Mouse (Mus musculus) intestine, postnatal 0 days (tissue): ENCODE data around the gene Cd320. TPM values are rescaled to one million over a fixed set of nuclear protein-coding genes. Genes with fewer than 3 reads are reported as not detected.
"Not testable (repeated sequence)": the region's sequence is repeated elsewhere in the genome, so short reads cannot be mapped to it uniquely, and the experiment has no call there.

Experiments
- ATAC-seq: fragments of 200-750 bp; cut with Nextera tagmentation; 2 replicates; pipeline ENCODE4 v1.8.0; 2017; ENCODE audit warnings: mild to moderate bottlenecking, moderate TSS enrichment, moderate library complexity
- H3K27ac ChIP-seq: fragments of 300-500 bp; sonication (generic); 2 replicates; pipeline ENCODE4 v1.5.1; 2014; ENCODE audit warnings: mild to moderate bottlenecking, low read depth, low read length, moderate library complexity
- H3K27me3 ChIP-seq: fragments of 300-500 bp; sonication (generic); replicated peaks from 2 replicates; pipeline ENCODE4 v1.6.1; 2014; ENCODE audit warnings: low read length, mixed read lengths; ENCODE audit not compliant: control insufficient read depth, insufficient read depth
- H3K36me3 ChIP-seq: fragments of 300-500 bp; sonication (generic); 2 replicates; pipeline ENCODE4 v1.6.1; 2014; ENCODE audit warnings: mild to moderate bottlenecking, moderate library complexity; ENCODE audit not compliant: control insufficient read depth, insufficient read depth
- H3K4me1 ChIP-seq: fragments of 300-500 bp; sonication (generic); replicated peaks from 2 replicates; pipeline ENCODE4 v1.6.1; 2014; ENCODE audit warnings: antibody characterized with exemption, low read length, mixed read lengths; ENCODE audit not compliant: control insufficient read depth, insufficient read depth
- H3K4me2 ChIP-seq: fragments of 300-500 bp; sonication (generic); replicated peaks from 2 replicates; pipeline ENCODE4 v1.6.1; 2014; ENCODE audit warnings: low read depth, mild to moderate bottlenecking, moderate library complexity
- H3K4me3 ChIP-seq: fragments of 300-500 bp; sonication (generic); 2 replicates; pipeline ENCODE4 v1.5.1; 2014; ENCODE audit warnings: low read depth, low read length
- H3K9ac ChIP-seq: fragments of 300-500 bp; sonication (generic); 2 replicates; pipeline ENCODE4 v1.6.1; 2014; ENCODE audit warnings: mild to moderate bottlenecking, low read depth, low read length
- H3K9me3 ChIP-seq: fragments of 300-500 bp; sonication (generic); 2 replicates; pipeline ENCODE4 v1.6.1; 2016; ENCODE audit warnings: mixed run types; ENCODE audit not compliant: control insufficient read depth
- CTCF ChIP-seq: sonication (generic); IDR thresholded peaks from 2 replicates; pipeline ENCODE4 v1.5.1; 2016; ENCODE audit warnings: low read depth, mild to moderate bottlenecking, control low read depth, antibody characterized with exemption, moderate library complexity
- WGBS: fragments of 180-500 bp; shearing (Covaris S2); extraction: QIAGEN DNeasy Blood & Tissue Kit; methylation state at CpG from one replicate; pipeline ENCODE4 v1.1.7; 2014; 5-methylcytosine and 5-hydroxymethylcytosine counted together
- polyA plus RNA-seq: library from polyadenylated mRNA; unstranded; fragments of >200 nt; fragmentation: Nextera tagmentation; extraction: Ambion mirVana; gene quantifications from 2 replicates; pipeline ENCODE4 v1.2.1, GENCODE M21; 2015

Cd320 gene
- polyA plus RNA-seq, 1 experiment from 2014 or later: 16.8 TPM

DNA sequence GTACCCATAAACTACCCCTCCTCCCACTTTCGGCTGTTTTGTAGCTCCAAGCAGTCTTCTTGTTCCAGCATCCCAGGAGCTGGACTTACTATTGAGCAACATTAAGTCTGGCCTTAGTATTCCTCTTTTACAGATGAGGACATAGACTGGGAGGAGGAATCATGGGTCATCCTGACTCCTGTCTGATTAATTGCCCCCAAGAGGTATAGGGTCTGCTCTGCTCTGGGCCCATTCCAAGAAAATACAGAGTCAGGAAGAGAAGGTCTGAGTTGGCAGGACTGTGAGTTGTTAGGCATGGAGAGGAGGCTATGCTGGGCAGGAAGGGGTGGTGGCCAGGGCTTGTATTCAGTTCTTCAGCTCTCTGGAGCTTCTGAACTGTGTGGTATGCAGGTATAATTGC is 1.3 kb downstream of the Cd320 start:
- Histone ChIP-seq H3K4me1 (no peaks in the 10 kb centered on the region; the same call in 1 of the 2 replicates), H3K27me3 (no peaks in the 10 kb centered on the region), H3K4me2 (no peak overlapping the region), H3K36me3 (peaks cover 10% of the 10 kb centered on the region; the same call in 1 of the 2 replicates), H3K4me3 (no peak overlapping the region), H3K9ac (no peak overlapping the region), H3K27ac (no peak overlapping the region), H3K9me3 (no peaks in the 10 kb centered on the region)
- WGBS: 76% methylated on average over 1 of the region's 1 CpGs
- no peak for TF ChIP-seq CTCF
- no peak for ATAC-seq

DNA sequence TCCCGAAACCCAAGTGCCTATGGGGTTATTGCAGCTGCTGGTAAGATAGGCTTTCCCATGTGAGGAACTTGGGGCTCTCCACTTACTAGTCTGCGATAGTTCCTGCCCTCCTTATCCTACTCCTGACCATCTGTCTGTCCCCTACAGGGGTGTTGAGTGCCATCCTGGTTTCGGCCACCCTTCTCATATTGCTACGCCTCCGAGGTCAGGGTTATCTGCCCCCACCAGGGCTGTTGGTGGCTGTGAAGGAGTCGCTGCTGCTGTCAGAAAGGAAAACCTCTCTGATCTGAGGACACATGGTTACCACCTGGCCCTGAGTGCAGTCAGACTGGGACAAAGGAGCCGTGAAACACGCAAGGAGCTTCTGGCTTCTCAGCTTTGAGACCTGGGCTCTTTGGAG is 5.2 kb downstream of the Cd320 start:
- Histone ChIP-seq H3K4me1 (no peaks in the 10 kb centered on the region; the same call in 1 of the 2 replicates), H3K27ac (no peak overlapping the region), H3K9ac (no peak overlapping the region), H3K36me3 (peaks cover 15% of the 10 kb centered on the region; the same call in 1 of the 2 replicates), H3K4me3 (no peak overlapping the region), H3K9me3 (no peaks in the 10 kb centered on the region), H3K27me3 (no peaks in the 10 kb centered on the region), H3K4me2 (no peak overlapping the region)
- ATAC-seq: no peak
- WGBS: 90% methylated on average over 8 of the region's 8 CpGs
- no peak for TF ChIP-seq CTCF

DNA sequence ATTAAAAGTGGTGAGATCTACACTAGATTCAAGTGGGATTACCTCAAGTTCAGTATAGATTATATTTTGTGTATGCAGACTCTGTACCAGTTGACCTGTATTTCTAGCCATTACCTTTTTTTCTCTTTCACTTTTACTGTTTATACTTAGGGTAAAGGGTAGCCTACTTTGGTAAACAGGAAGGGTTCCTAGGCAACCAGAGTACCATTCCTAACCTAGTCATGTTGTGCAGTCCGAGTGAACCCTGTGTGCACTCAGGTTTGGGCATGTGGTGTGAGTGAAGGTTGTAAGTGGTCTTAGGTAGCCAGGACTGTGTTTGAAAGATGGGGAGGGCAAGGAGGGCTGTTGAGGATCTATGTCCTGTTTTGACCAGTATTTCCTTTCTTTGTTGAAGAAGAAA is 8.4 kb downstream of the Cd320 start:
- no peaks in the 10 kb centered on the region for H3K4me1 ChIP-seq
- no peak overlapping the region for H3K27ac ChIP-seq
- H3K4me2 ChIP-seq: no peak overlapping the region
- no peak for TF ChIP-seq CTCF
- H3K27me3 ChIP-seq: no peaks in the 10 kb centered on the region
- H3K9me3 ChIP-seq: no peaks in the 10 kb centered on the region
- H3K9ac ChIP-seq: no peak overlapping the region
- no peak for ATAC-seq
- 36% methylated on average over 1 of the region's 1 CpGs for WGBS
- H3K36me3 ChIP-seq: peaks cover 15% of the 10 kb centered on the region; the same call in 1 of the 2 replicates
- no peak overlapping the region for H3K4me3 ChIP-seq

DNA sequence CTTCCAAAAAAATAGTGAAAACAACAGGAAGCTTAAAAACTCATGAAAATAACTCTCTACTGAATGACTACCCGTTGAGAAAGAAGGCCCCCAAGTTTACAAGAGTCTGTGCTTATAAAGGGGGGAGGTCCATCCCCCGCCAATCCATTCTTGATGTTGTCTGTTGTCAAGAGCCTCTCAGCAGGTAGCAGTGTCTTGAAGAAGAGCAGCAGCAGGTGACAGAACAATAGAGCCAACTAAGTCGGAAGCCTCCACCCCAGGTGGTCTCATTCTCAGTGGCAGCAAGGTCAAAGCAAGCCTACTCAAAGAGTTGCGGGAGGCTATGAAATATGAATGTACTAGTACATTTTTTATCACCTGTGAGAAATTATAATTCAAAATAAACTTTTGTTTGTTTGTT is 14.9 kb downstream of the Cd320 start:
- Histone ChIP-seq H3K27me3 (no peaks in the 10 kb centered on the region), H3K9ac (no peak overlapping the region), H3K36me3 (no peaks in the 10 kb centered on the region), H3K4me2 (no peak overlapping the region), H3K4me3 (no peak overlapping the region), H3K4me1 (no peaks in the 10 kb centered on the region), H3K27ac (no peak overlapping the region), H3K9me3 (no peaks in the 10 kb centered on the region)
- ATAC-seq: no peak
- WGBS: 84% methylated on average over 4 of the region's 4 CpGs
- no peak for TF ChIP-seq CTCF

DNA sequence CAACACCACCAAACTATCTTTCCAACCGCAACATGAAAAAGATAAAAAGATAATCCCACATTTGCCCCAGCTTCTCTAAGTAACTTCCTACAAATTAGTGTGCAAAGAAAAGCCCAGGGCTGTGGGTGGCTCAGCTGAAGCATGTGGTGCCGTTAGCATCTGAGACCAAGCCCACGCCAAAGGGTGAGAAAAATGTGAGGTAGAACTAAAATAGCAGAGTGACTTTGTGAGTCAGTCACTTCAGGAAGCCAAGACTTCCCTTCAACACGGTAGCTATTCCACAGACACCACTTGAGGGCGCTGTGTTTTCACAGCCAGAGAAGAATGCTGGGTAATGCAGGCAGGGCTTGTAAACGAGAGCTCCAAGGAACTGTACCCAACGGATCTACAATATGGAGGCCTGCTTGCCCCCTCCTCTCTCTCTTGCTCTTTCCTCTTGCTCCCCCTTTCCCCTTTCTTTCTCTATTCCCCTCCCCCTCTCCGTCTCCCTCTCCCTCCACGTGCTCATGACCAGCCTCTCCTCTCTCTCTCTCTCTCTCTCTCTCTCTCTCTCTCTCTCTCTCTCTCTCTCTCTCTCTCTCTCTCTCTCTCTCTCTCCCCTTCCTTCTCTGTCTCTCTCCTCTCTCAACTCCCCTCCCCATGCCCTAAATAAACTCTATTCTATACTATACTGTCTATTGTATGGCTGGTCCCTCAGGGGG is 22.6 kb downstream of the Cd320 start:
- ATAC-seq: no peak
- TF ChIP-seq CTCF: peak; percentile 75
- Histone ChIP-seq H3K9ac (no peak overlapping the region), H3K4me1 (no peaks in the 10 kb centered on the region), H3K4me2 (0 out of 2 replicates have a peak overlapping the region, but pooled peaks have one; percentile 38), H3K9me3 (no peaks in the 10 kb centered on the region), H3K27me3 (no peaks in the 10 kb centered on the region), H3K27ac (no peak overlapping the region), H3K4me3 (no peak overlapping the region), H3K36me3 (no peaks in the 10 kb centered on the region)
- WGBS: 26% methylated on average over 9 of the region's 9 CpGs

DNA sequence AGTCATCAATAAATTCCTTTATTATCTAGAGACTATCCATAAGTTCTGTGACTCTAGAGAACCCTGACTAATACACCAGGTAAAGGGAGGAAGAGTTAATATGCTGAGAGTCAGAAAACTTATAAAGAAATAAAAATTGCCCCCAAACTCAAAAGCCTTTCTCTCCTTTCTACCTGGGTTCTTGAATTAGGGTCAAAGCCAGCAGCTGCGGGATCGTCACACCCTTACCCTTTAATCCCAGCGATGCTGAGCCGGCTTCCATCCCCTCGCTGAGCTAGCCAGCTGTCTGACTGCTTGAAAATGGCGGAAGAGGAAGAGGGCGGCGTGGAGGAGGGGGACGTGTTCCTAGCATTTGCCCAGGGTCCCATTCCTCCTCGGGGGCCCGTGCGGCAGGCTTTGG is 30.6 kb downstream of the Cd320 start, which contains the start of gene Gm7029:
Gene Gm7029, plus strand, starts transcription at position 301 of the 400 bp plus-strand sequence.
- WGBS: 88% methylated on average over 4 of the region's 12 CpGs
- H3K4me3 ChIP-seq, ATAC-seq: not testable (repeated sequence)

More for the DNA sequence above, 30.6 kb downstream of the Cd320 start, which contains the start of gene Gm7029:
- H3K27ac ChIP-seq, H3K9me3 ChIP-seq, H3K4me2 ChIP-seq, H3K9ac ChIP-seq, H3K4me1 ChIP-seq, H3K27me3 ChIP-seq: not testable (repeated sequence)
- H3K36me3 ChIP-seq: 0 out of 2 replicates have a peak, but pooled peaks cover 10% of the 10 kb centered on the region
